Mouse (Mus musculus) NIH3T3 (cell line): ENCODE measurements at regions not wholly inside any gene's neighbourhood (a gene's known extent, or its start where the extent isn't known, plus 50 kb on each side); places are given as distances from the start of the nearest gene placed in this dataset.

Experiments used
- DNase-seq: peaks from one replicate; pipeline ENCODE4 v3.0.0-alpha.2; 2012; ENCODE audit warnings: low read depth

DNA sequence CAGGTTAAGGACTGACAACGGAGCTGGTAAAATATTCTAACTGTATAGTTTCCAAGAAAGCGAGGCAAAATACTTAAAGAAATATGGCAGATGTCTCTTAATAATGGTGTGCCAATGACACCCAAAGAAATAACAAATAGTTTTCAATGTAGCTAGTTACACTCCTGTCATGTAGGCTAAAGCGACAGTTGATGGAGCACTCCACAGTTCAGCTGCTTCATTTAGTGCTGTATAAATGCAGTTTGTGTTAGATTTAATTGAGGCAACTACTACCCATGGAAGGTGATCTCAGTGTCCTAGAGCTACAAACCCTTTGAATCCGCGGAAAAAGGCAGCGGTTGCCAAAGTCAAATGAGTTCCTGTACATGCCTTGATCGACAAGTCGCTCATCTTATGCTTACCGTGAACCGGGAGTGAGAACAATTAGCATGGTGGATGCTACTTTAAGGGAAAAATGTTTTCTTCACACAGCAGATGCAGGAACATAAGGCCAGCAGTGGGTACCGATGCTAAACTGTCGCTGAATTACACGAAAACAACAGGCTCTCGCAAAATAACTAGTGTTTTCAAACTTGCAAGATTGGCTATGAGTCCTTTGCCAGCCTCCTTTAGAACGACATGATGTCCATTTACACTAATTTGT lies 961.4 kb downstream of the Mat2b start:
- DNase-seq: no peak

GRCm38 (mm10) chr11:39723621-39724020 lies 971.4 kb downstream of the Mat2b start:
- DNase-seq: no peak

- no peak for DNase-seq
These were observed 1016.5 kb downstream of the Mat2b start for GRCm38 (mm10) chr11:39678521-39678920.

GRCm38 (mm10) chr11:39653595-39653994 lies 1041.4 kb downstream of the Mat2b start:
- no peak for DNase-seq

- DNase-seq: no peak
These were observed 1075.6 kb downstream of the Mat2b start for GRCm38 (mm10) chr11:39619356-39619755.

DNA sequence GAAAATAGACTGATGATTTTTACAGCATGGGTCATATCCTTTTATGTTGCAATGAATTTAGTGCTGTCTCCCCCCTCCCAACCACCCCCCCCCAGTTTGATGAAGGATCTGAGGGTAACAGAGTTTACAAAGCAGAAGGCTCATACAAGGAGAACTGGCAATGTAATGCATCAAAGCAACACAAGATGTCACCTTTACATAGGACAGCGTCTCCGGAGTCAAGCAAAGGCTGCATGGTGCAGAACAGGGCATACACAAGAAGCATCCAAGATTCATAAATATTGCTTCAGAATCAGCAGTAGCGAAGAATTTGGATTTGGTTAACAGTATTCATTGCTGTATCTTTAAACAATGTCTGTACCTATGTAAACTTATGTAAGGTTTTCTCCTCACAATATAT lies 1079.2 kb downstream of the Mat2b start:
- no peak for DNase-seq

GRCm38 (mm10) chr11:39596479-39596878 lies 1098.5 kb downstream of the Mat2b start:
- DNase-seq: no peak

DNA sequence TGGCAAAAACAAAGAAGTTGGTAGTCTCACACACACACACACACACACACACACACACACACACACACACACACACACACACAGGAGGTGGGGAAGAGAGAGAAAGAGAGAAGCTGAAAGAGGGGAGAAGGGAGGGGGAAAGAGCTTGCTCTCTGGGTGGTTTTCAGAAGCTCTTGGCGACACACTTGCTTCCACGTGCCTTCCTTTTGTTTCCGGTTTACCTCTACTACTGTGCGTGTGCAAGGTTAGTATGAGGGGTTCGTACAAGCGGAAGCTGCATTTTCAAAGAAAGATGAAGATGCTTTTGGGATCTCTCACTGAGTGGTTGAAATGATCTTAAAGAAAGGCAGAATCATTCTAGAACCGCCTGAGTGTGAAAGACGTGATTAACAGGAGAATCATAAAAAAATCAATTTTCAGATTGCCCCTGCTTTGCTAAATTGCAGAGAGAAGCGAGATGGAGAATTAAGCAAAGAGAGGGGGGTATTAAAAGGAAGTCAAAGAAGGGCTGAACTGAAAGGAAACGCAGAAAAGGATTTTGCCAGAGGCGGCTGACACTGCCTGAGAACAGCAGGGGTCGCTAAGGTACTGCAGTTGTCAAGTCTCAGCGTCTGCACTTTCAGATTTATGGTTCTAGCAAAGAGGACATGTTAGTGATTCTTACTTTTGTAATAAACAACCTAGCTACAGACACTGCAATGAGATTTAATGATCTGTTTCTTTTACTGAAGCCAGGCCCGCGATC lies 1106.2 kb downstream of the Mat2b start:
- peak; percentile 81 for DNase-seq

DNA sequence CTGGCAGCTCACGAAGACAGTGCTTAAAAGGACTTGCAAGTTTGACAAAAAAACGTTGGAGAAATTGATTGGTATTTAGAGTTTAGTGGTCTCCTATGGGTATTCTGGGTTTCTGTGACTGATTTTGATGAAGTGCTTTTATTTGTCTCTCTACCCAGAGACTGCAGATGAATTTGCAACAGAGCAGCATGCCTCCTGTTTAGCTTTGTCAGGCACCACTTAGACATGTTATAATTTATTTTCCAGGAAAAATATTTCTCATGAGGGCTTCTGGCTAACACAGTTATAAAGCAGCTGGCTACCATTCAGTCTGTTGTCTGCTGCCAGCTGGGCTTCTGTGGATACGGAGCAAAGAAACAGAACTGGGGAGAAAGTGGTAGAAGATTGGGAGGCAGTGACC lies 1136.7 kb downstream of the Mat2b start:
- no peak for DNase-seq

DNA sequence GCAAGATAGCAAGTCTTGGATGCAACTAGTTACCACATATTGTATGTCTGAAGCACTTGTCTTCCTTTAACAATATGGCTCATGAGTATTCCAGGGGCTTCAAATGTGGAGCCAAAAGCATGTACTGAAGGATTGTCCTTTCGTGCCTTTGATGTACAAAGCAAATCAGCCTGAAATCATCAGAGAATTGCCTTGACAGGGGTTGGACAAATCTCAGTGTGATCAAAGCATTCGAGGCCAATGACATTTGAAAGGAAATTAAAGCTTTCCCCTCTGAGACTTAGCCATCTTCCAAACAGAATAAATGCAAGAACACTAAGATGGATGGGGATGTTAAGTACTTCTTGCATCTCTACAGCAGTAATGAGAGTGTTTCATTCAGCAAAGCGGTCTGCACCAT lies 1144.9 kb downstream of the Mat2b start:
- no peak for DNase-seq

GRCm38 (mm10) chr11:39524866-39525649 lies 1169.9 kb downstream of the Mat2b start:
- DNase-seq: no peak

GRCm38 (mm10) chr11:39495253-39495652 lies 1199.8 kb downstream of the Mat2b start:
- DNase-seq: no peak

- no peak for DNase-seq
These were observed 1217.9 kb downstream of the Mat2b start for GRCm38 (mm10) chr11:39477136-39477535.

DNA sequence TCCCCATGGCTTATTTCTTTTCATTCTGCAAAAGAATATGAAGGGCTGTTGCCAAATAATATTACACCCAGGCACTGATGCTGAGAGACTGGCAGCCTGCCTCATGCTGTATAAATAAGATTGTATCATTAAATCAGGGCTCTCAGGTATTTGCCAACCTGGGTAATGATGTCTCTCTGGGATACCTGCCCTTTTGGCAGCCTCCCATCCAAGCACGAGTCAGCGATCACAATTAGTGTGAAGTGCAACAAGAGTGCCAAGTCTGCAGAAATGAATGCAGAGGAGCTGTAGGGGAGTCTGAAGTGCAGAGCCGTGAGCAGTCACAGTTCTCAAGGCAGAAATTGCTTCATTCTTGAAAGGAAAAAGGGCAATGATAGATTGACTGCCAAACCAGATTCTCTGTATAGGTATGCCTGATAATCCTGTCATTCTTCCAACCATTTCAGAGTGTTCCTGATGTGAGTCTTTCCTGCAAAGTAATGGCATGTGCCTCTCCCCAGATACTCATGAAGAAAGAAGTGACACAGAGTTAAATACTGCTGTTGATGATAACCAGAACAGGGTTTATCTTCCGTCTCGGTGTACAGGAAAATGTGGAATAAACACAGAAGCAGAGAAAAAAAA lies 1241.6 kb downstream of the Mat2b start:
- DNase-seq: no peak

DNA sequence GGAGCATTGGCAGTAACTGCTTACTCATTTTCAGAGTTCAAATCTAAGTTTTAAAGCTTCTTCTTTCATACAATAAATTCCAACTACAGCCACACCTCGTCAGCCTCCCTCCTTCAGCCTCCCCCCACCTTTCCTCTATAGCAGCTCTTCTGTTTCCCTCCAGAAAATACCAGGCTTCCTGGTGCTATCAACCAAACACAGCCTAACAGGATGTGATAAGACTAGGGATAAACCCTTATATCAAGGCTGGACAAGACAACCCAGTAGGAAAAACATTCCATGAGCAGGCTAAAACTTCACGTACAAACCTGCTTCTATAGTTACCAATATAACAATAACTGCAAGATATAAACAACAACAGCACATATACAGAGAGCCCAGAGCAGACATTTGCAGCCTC lies 1248.6 kb downstream of the Mat2b start:
- no peak for DNase-seq

- no peak for DNase-seq
These were observed 1283.3 kb downstream of the Mat2b start for GRCm38 (mm10) chr11:39411691-39412090.

DNA sequence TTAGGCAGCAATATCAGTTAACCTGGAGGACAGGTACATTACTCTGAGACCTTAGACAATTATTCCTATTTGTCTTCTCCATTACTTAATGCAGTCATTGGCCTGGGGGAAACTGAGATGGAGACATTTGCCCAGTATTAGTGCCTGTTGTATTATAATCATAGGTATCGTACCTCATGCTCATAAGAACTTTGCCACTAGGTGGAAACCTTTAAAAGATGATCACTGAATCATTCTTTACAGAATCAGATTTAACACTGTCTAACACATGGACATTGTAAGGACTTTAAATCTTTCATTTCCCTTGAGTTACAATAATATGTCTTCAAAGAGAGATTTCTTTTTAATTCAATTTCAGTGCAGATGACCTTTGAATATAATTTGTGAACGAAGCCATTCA lies 1283.8 kb downstream of the Mat2b start:
- no peak for DNase-seq

DNA sequence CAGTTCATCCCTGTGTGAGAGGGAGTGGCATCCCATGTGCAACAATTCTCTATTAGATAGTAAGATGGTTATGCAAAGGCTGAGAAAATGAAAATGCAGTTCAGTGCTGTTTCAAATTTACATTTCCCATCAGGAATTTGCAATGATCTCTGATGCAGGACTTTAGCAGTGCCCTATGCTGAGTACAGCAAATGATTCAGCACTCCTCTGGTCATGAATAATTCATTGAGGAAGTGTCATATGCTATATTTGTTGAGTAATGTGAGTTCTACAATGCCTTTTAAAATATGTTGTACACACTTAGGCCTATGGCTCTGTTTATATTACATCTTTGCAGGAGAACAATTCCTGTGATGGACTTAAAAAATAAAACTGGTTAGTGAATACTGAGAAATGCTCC lies 1330.2 kb downstream of the Mat2b start:
- DNase-seq: no peak

- DNase-seq: no peak
These were observed 1344.4 kb downstream of the Mat2b start for GRCm38 (mm10) chr11:39350616-39351015.
